Mouse (Mus musculus): ENCODE data around the gene Lrrc4c.

DNA sequence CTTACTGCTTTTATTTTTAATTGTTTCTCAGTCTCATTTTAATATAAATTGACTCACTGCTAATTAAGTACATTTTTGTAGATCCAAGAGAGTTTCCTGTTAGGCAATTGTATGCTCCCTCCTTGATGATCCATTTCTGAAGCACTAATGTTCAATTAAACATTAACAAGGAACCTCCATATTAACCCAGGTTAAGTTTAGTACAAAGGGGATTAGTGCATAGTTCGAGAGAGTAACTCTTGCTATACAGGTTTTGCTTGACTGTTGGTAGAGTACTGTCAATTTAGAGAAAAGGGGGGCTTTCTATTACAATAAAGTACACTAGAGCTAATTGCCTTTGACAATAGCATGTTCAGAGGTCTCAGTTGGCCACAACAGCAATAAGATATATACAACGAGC lies 84.5 kb downstream of the Lrrc4c start:
- TF ChIP-seq GATA1 (IDR thresholded peaks at IDR 0.05; ENCODE audit: borderline replicate concordance, low read length) (no peak), FLI1 (IDR thresholded peaks at IDR 0.05; ENCODE audit: low read length) (no peak)
